Mouse (Mus musculus) MEL (cell line): ENCODE results near the gene Ndufa13.

Experiments used
- CTCF ChIP-seq, 3 experiments: IDR thresholded peaks in 2 of 3; conservative IDR thresholded peaks in 1 of 3; 2 replicates each; pipeline ENCODE4 v1.5.1; 2011 to 2012; ENCODE audit warnings: low read length in 3 of 3, low read depth in 2 of 3, mild to moderate bottlenecking in 2 of 3, improper control_type of control experiment in 1 of 3, inconsistent platforms in 1 of 3, mixed read lengths in 1 of 3, moderate library complexity in 1 of 3; ENCODE audit not compliant: control insufficient read depth in 1 of 3, insufficient read depth in 1 of 3, poor library complexity in 1 of 3, severe bottlenecking in 1 of 3
- E2F4 ChIP-seq: IDR thresholded peaks from 2 replicates; pipeline ENCODE4 v1.6.1; 2011; ENCODE audit warnings: low read depth, low read length, improper control_type of control experiment, borderline replicate concordance
- GABPA ChIP-seq: IDR thresholded peaks from 2 replicates; pipeline ENCODE4 v1.6.1; 2012; ENCODE audit warnings: low read depth, mild to moderate bottlenecking, inconsistent platforms, low read length, improper control_type of control experiment, moderate library complexity
- MAFK ChIP-seq: IDR thresholded peaks from 2 replicates; pipeline ENCODE4 v1.6.1; 2011; ENCODE audit warnings: low read depth, mild to moderate bottlenecking, low read length, improper control_type of control experiment, borderline replicate concordance
- MAX ChIP-seq: IDR thresholded peaks from 2 replicates; pipeline ENCODE4 v1.6.1; 2011; ENCODE audit warnings: low read length, improper control_type of control experiment
- MYB ChIP-seq: IDR thresholded peaks from 2 replicates; pipeline ENCODE4 v1.6.1; 2011; ENCODE audit warnings: mild to moderate bottlenecking, low read depth, low read length, improper control_type of control experiment
- POLR2A ChIP-seq, 2 experiments: IDR thresholded peaks; 2 replicates each; pipeline ENCODE4 v1.6.1; 2011 to 2012; ENCODE audit warnings: low read length in 2 of 2, mild to moderate bottlenecking in 2 of 2, control low read depth in 1 of 2, improper control_type of control experiment in 1 of 2, low read depth in 1 of 2, moderate library complexity in 1 of 2; ENCODE audit not compliant: control insufficient read depth in 1 of 2, insufficient read depth in 1 of 2, poor library complexity in 1 of 2
- USF2 ChIP-seq, 2 experiments: IDR thresholded peaks; 2 replicates each; pipeline ENCODE4 v1.6.1; 2011 to 2012; ENCODE audit warnings: improper control_type of control experiment in 2 of 2, low read length in 2 of 2, borderline replicate concordance in 1 of 2, inconsistent platforms in 1 of 2, low read depth in 1 of 2, mild to moderate bottlenecking in 1 of 2; ENCODE audit not compliant: insufficient read depth in 1 of 2
- ZC3H11A ChIP-seq: IDR thresholded peaks from 2 replicates; pipeline ENCODE4 v1.6.1; 2012; ENCODE audit warnings: low read depth, mild to moderate bottlenecking, inconsistent platforms, low read length, improper control_type of control experiment

GRCm38 (mm10) chr8:69904096-69904495, 1.7 kb upstream of the Ndufa13 start:
- TF ChIP-seq ZC3H11A (no peak), MYB (no peak), GABPA (no peak), E2F4 (no peak), MAX (no peak), USF2 (IDR thresholded peaks at IDR 0.05; ENCODE audit: borderline replicate concordance in 1 of 2, insufficient read depth in 1 of 2, low read depth in 1 of 2, low read length in 2 of 2) (no peak), POLR2A (IDR thresholded peaks at IDR 0.05; ENCODE audit: control insufficient read depth in 1 of 2, insufficient read depth in 1 of 2, low read depth in 1 of 2, low read length in 2 of 2, poor library complexity in 1 of 2) (no peak), CTCF (IDR thresholded peaks at IDR 0.05 in 2 of 3, conservative IDR thresholded peaks at IDR 0.05 in 1 of 3; ENCODE audit: control insufficient read depth in 1 of 3, insufficient read depth in 1 of 3, low read depth in 2 of 3, low read length in 3 of 3, poor library complexity in 1 of 3, severe bottlenecking in 1 of 3) (no peak), MAFK (no peak)
